Mouse (Mus musculus): ENCODE measurements around the gene Ltbp2.

- TF ChIP-seq POLR2A (IDR thresholded peaks at IDR 0.05; ENCODE audit: insufficient read depth, low read depth, low read length) = no peak
- no peak for TF ChIP-seq CTCF (IDR thresholded peaks at IDR 0.05; ENCODE audit: insufficient read depth, low read depth, low read length)
Observed at GRCm38 (mm10) chr12:84840734-84841133, 35.6 kb downstream of the Ltbp2 start.

All from olfactory bulb, adult 2 months (tissue).